Mouse (Mus musculus) yolk sac, embryonic 10.5 days (tissue): Measurements from ENCODE around the gene Snhg11.
A peak's percentile ranks its signal among the peaks of the same experiment; 100 is the strongest.
"Not testable (repeated sequence)": the region's sequence is repeated elsewhere in the genome, so short reads cannot be mapped to it uniquely, and the experiment has no call there.

Experiments
- DNase-seq: peaks from one replicate; pipeline ENCODE4 v3.0.0-alpha.2; 2017; ENCODE audit warnings: low spot score

Gene Snhg11

DNA sequence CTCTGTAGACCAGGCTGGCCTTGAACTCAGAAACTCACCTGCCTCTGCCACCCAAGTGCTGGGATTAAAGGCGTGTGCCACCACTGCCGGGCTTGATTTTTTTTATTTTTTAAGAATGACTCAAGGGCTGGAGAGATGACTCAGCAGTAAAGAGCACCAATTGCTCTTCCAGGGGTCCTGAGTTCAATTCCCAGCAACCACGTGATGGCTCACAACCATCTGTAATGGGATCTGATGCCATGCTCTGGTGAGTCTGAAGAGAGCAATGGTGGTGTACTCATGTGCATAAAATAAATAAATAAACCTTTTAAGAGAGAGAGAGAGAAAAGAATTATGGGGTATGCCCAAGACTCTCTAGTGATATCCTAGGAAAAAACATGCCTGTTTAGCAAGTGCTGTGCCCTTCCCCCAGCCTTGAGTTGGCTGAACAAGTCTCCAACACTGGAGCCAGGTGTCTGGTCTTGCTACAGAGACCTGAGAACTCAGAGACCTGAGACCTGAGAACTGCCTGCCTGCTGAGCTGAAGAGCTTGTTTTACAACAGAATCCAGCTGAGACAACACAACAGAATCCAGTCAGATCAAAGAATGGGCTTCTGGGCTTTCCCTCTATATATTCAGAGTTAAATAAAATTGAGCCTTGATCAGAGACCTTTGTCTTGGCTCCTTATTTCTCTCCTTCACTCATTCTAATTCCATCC lies 5.8 kb upstream of the Snhg11 start:
- DNase-seq = no peak

DNA sequence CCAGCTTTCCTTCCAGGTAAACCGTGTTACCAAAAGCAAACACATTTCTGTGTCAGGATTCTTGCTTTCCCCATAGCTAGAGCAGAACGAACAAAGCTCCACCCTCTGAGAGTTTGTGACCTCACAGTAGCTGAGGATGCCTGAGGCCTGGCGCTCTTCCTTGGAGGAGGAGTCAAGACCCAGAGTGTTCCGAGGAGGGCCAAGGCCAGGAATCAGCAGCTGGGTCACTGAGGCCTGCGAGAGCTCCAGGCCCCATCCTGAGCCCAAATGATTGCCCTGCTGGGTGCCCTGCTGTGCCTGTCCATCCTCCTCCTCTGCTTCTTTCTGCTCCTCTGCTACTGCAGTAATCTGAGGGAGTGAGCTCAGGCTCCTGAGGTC lies 5.3 kb upstream of the Snhg11 start:
- no peak for DNase-seq

DNA sequence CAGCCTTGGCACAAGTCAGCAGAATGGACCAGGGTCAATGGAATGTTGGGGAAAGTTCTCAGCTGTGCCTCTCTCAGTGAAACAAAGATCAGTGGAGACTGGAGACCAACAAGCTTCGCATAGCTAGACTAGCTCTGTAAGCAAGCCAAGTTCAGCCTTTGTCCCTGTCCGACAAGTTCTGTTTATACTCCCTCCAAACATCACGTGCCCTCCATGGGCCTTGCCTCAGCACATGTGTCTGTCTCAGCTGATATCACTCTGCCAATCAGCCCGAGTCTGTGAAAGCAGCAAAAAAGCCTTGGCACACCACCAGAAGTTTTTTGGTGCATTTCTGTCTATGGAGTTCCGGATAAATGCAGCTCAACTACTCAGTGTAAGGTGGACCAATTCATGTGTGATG lies 2.4 kb upstream of the Snhg11 start:
- peak; percentile 60 for DNase-seq

DNA sequence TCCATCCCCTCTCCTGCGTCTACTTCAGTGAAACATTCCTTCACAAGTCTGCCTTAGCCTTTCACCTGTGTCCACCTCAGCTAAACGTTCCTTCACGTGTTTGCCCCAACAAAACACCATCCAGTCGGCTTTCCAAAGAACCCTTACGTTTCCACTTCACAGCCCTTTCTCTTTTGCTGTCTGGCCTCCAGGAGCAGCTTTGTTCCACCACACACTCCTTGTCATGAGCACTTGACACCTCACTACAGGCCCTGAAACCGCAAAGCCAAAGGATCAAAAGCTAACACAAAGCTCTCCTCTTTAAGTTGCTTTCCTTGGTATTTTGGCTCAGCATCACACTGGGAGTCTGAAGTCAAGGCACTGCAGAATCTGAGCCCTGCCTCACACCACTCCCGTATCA lies 1.9 kb upstream of the Snhg11 start:
- DNase-seq = no peak

DNA sequence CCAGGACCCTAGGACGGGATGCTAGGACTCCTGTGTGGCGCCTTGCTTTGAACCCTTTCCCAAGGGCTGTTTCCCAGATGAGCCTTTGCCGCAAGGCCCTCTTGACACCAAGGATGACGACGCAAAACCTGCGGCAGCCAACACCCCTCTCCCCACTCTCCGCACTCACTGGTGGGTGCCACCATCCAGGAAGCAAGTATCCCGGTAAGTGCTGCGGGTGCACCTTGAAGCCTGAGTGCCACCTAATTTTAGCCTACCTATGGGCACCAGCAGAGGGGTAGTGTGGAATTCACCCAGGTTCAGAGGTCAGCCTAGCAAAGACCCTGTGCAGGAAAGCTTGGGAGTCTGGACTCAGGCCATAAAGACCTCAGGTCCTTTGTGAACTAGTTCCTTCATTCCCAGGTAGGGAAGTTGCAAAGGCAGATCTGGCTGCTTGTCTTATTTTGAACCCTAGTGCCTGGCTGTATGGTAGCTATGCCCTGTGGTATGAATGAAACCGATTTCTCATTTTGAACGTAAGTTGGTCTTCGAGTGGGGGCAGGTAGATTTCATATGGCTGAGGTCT lies 767 bp downstream of the Snhg11 start:
- DNase-seq = no peak

DNA sequence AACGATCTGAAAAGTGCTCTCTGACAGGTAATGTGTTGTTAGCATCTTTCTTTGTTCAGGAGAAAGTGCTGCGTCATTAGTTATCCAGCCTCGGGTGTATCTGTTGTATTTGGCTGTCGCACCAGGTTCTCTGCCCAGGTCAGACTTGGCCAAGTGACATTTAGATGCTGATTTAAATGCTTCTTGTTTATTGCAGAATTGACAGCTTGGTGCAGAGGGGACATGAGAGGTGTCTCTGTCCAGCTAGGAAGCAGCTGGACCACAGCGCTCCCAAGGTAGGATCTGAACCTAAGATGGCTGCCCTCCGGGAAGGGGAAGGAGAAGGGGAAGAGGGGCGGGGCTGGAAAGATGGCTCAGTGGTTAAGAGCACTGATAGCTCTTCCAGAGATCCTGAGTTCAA lies 1.4 kb downstream of the Snhg11 start:
- DNase-seq = no peak

DNA sequence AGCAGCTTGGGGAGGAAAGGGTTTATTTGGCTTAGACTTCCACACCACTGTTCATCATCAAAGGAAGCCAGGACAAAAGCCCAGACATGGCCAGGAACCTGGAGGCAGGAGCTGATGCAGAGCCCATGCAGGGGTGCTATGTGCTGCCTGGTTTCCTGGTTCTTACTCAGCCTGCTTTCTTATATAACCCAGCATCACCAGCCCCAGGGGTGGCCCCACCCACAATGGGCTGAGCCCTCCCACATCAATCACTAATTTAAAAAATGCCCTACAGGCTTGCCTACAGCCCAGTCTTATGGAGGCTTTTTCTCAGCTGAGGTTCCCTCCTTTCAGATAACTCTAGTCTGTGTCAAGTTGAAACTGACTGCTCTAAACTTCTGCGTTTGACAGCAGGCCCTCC lies 2.4 kb downstream of the Snhg11 start:
- no peak for DNase-seq

DNA sequence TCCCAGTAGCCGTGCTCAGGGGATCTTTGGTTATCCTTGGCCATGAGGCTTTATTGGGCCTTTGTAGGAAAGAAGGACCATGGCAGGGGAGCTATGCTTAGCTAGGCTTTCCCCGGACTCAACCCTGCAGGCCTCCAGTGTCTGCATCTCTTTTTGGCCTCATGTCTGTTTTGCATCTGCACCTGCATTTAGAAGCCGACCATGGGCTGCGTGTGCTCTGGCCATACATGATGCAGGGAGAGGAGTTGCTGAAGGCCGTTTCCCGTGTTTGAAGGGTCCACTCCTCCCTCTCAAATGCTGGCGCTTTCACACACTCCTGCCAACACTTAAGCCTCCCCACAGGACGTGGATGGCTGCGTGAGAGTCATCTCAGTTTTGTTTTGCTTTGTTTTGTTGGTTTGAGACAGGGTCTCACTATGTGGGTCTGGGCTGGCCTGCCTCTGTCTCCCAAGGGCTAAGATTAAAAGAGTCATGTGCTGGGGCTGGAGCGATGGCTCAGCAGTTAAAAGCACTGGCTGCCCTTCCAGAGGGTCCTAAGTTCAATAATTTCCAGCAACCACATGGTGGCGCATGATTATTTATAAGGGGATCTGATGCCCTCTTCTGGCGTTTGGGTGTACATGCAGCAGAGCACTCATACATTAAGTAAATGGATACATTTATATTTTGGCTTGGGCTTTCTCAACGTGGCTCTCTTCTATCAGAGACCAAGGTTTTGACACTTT lies 4.1 kb downstream of the Snhg11 start:
- DNase-seq = peak; percentile 69

DNA sequence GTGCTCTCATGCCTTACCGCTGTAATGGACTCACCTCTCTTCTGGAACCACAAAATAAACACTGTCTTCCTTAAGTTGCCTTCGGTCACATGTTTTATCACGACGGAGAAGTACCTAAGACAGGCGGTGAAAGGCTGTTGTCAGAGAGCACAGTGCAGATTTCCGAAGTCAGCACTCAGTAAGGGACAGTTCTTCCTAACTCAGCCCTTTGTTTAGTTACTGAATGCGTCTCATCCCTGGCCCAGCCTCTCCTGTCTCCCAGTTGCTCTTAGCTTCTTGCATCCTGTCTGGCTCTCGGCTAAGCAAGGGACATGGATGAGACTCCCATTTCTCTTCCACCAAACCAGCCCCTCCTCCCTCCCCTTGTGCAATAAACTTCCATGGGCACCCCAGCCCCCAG lies 10.6 kb downstream of the Snhg11 start:
- DNase-seq = peak; percentile 46

DNA sequence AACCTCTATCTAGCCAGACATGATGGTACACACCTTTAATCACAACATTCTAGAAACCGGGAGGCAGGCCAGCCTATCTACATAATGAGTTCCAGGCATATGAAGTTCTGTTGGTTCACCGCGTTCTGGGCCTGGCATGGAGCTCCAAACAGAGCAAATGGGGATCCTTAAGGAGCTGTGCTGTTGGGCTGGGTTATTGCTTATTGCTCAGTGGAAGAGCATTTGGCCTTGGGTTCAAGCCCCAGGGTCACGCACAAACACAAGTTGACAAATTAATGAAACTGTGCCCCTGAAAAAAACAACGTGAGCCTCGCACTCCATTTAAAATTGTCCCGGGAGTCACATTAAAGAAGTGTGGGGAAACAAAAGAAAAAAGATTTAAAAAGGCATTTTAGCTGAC lies 14.0 kb downstream of the Snhg11 start:
- DNase-seq = no peak

DNA sequence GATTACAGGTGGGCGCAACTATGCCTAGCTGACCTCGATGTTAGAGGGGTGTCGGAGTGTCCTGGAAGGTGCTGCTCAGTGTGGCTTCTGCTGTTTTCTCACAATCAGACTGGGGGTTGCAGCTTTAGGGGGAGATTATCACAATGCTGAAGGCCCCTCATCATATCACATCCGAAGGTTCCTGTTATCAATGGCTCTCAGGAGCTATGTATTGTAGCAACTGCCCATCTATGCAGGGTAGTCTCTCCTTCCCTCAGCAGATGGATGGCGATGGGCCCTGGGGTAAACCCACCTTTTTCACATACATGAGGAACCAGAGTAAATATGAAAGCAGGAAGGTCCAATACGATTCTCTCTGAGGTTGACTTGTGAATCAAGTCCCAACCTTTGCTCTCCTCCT lies 20.9 kb downstream of the Snhg11 start:
- DNase-seq = no peak

DNA sequence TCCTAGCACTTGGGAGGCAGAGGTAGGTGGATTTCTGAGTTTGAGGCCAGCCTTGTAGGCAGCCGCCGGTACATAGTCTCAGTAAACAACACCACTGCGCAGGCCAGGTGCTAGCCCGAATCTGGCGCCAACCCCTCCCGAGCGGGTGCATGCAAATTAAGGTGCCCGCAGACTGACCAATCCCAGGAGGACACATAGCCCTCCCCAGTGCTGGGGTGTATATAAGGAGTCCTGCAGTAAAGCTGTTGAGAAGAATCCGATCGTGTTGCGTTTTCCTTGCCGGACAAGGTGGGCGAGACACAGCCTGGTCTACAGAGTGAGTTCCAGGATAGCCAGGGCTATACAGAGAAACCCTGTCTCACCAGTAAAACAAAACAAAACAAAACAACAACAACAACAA lies 21.7 kb downstream of the Snhg11 start:
- DNase-seq = not testable (repeated sequence)

DNA sequence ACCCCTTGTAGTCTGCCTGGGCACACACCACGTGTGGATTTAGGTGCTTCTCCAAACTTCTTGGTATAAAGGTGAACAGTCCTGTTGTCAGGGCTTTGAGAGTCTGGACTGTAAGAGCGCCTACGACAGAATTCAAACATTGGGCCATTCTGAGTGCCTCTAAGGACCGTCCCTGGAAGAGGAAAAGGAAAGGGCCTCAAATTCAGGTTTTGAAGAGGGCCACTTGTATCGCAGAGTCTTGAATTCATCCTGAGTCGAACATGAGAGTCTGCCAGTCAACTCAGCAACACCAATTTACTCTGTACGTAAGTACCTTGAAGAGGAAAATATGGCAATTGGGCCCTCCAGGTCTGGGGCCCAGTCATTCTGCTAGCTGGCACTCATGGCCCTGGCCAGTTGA lies 27.5 kb downstream of the Snhg11 start:
- no peak for DNase-seq

DNA sequence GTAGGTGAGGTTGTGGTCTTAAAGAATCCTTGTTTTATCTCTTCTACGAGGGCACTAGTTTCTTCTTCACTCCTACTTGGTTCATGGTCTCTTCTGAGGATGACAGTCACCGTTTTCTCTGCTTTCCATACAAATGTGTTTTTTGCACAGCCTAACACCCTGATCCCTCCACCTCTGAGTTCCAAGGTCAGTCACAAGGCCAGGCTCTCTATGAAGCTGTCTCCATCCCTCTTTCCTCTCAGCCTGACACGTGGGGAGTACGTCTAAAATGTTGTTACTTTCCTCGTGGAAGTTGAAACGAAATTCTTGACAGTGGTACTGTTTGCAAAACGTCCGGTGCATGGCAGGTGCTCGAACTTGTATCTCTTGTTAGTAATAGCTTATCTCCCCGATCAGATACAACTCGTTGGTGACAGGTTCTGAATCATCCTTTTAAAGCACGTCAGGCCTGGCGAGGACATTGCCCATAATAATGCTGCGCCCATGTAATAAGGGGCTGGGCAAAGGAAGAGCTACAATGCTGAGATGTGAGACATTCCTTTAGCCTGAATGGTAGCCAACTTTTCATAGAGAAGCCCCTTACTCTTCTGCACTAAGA lies 33.7 kb downstream of the Snhg11 start:
- DNase-seq = no peak

DNA sequence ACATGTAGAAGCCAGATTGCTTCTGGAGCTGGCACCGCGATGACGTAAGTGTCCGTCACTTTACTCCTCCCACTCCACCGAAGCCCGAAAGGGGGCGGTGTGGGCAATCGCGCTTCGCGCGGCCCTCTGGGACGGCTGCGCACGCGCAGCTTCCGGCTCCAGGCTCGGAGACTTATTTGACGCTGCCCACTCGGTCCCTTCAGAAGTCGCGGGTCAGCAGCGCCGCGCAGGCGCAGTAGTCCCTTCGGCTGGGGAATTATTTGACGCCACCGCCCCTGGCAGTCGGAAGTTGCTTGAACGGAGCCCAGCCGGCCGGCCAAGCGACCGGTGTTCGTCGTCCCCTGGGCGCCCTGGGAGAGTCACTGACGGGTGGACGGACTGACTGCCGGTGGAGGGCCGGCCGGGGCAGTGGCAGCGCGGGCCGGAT lies 34.2 kb downstream of the Snhg11 start, which contains the start of gene Ralgapb:
Gene Ralgapb, plus strand, starts transcription at position 254 of the 427 bp plus-strand sequence.
- peak; percentile 97 for DNase-seq

DNA sequence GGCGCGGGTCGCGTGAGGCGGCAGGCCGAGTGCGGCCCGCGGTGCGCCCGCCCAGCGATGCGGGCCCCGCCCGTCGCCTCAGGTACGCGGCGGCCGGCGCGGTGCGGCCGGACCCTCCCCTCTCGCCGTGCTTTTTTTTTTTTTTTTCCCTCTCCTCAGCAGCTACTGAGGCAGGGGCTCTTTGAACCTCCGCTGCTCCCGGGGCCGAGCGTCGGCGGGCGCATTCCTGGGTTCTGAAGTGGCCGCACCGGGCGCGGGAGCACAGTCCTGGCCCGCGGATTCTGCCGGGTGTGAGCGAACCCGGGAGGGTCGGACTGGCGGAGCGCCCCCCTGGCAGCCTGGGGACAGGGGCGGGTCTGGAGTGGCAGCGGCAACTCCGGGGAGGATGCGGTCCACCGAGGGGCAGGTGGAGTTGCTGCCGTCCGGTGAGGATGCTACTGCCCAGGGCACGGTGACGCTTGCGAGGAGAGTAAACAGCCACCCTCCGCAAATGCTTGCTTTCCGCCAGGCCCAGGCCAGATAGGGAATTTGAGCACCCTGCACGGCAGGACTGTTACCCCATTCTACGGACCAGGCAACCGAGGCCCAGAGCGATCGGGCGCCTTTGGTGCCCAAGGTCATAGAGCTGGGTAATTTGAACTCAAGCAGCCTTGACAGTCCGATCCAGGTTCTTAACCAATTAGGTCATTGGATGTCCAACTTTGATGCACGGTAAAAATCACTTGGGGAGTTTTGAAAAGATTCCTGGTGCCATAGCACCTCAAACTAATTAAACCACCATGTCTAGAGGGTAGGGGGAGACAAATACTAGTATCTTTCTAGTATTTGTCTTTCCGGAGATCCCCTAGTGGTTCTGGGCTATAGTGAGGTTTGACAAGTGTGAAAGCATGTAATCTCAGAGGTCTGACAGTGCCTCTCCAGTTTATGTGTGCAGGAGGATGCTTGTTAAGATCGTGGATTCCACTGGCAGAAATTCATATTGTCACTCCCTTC lies 34.9 kb downstream of the Snhg11 start:
- DNase-seq = no peak

DNA sequence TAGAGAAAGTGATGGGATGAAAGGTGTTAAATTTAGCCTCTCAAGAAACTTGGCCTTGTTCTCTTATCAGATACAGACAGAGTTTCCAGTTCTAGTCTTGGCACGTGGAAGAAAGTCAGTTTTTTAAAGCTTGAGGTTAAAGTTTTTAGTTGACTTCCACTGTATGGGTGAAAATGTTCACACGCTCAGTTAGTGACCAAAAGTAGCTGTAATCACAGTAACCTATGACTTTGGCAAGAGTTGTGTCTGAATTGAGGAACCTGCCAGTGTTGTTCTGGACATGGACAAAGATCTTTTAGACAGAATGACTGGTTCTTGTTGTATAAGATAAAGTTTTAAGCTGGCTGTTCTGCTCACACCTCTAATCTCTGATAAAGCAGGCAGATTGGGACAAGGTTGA lies 37.8 kb downstream of the Snhg11 start:
- no peak for DNase-seq

DNA sequence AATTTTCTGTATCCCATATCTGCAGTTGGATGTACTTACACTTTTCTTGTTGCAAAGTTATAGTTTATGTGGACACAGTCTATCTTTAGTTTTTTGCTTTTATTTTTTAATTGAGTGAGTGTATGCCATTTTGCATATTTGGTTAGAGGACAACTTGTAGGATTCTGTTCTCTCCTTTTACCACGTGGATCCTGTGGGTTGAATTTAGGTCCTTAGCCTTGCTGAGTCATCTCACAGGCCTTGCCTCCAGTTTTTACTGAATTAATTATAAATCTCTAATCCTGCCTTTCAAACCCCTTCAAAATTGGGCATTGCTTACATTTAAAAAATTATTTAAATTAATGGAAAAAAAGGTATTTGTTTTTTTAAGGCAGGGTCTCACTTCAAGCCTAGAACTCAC lies 40.4 kb downstream of the Snhg11 start:
- no peak for DNase-seq

DNA sequence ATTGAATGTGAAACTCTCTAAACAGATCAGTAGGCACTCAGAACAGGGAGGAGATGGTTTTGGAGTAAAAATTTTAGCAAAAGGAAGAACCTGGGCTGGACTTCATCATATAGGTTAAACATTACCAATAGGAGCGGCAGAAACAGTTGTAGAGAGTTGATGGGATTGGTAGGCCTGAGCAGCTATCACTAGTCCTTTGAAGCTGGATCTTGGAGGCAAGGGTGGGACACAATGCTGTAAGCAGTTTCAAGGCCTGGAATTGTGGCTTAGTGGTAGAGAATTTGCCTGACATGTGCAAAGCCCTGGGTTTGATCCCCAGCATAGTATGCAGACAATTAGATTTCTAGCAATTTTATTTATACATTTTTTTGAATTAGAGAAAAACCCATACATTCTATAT lies 43.2 kb downstream of the Snhg11 start:
- DNase-seq = no peak
